Mouse (Mus musculus): Measurements from ENCODE around the gene Raver2.

DNA sequence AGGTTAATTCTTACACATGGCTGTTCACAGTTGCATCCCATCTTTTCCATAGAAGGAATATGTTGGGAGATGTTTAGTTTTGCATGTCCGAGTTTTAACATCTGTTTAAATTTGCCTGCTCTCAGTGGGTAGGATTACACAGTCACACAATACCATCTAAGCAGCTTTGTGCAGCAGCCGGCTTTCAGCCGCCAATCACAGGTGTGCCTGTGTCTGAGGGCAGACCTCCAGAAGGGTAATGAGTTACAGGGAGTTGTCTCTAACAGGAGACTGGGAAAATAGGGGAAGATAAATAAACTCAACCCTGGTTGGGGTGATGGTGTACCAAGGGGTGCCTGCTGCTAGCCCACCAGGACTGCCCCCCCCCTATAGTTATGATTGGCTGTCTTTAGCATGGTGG lies 7.6 kb downstream of the Raver2 start:
- TF ChIP-seq CTCF (IDR thresholded peaks at IDR 0.05; ENCODE audit: extremely low read depth, insufficient read depth, low read length), result no peak
- no peak for TF ChIP-seq POLR2A (IDR thresholded peaks at IDR 0.05; ENCODE audit: extremely low read depth, insufficient read depth, low read length)
